Mouse (Mus musculus) E14TG2a.4 (cell line): ENCODE data around the gene Pigb.

Source experiments
- H3K27me3 ChIP-seq: 2 replicates; pipeline ENCODE4 v1.6.1; 2014; ENCODE audit warnings: low read length, control low read depth; ENCODE audit not compliant: insufficient read depth
- H3K36me3 ChIP-seq: 2 replicates; pipeline ENCODE4 v1.6.1; 2014; ENCODE audit warnings: low read length, control low read depth; ENCODE audit not compliant: insufficient read depth
- H3K4me1 ChIP-seq: replicated peaks from 2 replicates; pipeline ENCODE4 v1.6.1; 2014; ENCODE audit warnings: low read depth, low read length, control low read depth
- H3K4me3 ChIP-seq: replicated peaks from 2 replicates; pipeline ENCODE4 v1.5.1; 2014; ENCODE audit warnings: mild to moderate bottlenecking, low read length
- H3K9me3 ChIP-seq: 2 replicates; pipeline ENCODE4 v1.6.1; 2014; ENCODE audit warnings: low read length, control low read depth
- CTCF ChIP-seq: conservative IDR thresholded peaks from 2 replicates; pipeline ENCODE4 v1.5.1; 2014; ENCODE audit warnings: low read length
- NANOG ChIP-seq: IDR thresholded peaks from 2 replicates; pipeline ENCODE4 v1.6.1; 2014; ENCODE audit warnings: borderline replicate concordance, low read length, mixed read lengths
- POU5F1 ChIP-seq: IDR thresholded peaks from 2 replicates; pipeline ENCODE4 v1.6.1; 2014; ENCODE audit warnings: low read length, borderline replicate concordance

The Pigb gene

DNA sequence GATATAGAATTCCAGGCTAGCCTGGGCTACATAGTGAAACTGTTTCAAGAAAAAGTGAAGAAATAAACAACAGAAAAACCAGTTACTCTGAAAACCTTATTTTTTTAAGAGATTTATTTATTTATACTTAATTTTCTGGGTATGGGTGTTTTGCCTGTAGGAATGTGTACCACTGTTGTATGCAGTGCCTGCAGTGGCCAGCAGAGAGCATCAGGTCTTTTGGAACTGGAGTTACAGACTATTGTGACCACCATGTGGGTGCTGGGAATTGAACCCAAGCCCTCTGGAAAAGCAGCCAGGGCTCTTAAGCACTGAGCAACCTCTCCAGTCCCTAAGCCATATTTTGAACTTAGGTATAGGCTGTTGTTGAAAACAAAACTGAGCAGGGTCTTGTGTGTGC lies 67.2 kb downstream of the Pigb start:
- Histone ChIP-seq H3K4me1 (peaks cover 23% of the 10 kb centered on the region), H3K9me3 (peaks cover 8% of the 10 kb centered on the region; the same call in 1 of the 2 replicates)
- TF ChIP-seq CTCF (peak; percentile 36), POU5F1 (no peak)

DNA sequence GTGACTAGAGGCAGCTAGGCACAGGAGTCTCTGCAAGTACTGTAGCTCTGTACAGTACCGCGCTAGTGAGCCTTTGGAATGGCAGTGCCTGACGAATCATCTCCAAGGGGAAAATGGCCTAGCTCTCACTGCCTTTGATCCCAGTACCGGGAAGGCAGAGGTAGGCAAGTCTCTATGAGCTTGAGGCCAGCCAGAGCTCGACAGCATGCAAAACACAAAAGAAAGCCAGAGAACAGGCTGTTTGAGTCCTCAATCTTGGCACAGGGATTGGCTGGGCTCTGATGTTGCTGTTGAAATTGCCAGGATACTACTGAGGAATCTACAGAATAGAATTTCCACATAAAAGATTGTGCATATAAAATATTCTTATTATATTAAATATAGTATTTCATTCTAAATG lies 67.7 kb downstream of the Pigb start:
- Histone ChIP-seq H3K27me3 (no peaks in the 10 kb centered on the region), H3K4me1 (peaks cover 23% of the 10 kb centered on the region), H3K9me3 (peaks cover 8% of the 10 kb centered on the region; the same call in 1 of the 2 replicates), H3K36me3 (no peaks in the 10 kb centered on the region), H3K4me3 (no peak overlapping the region)
- TF ChIP-seq NANOG: no peak
- no peak for TF ChIP-seq POU5F1
- TF ChIP-seq CTCF: no peak

More for the DNA sequence above, 67.2 kb downstream of the Pigb start:
- Histone ChIP-seq H3K36me3 (no peaks in the 10 kb centered on the region), H3K4me3 (no peak overlapping the region), H3K27me3 (no peaks in the 10 kb centered on the region)

DNA sequence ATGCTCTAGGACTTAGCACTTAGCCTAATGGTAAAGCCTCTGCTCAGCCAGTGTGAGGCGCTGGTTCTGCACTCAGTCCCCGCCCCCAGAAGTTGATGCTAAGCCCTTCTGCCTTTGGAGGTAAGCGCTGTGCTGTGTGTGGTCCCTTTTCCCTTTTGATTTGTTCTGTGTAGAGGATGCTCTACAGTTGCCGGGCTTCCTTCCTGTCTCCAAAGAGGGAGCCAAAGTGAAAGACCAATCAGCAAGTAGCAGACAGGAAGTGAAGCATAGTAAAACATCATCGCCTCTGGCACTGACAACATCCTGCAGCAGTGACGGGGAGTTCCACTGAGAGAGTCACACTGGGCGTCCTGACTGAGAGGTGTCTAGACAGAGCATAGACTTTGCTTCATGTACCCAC lies 70.3 kb downstream of the Pigb start:
- Histone ChIP-seq H3K27me3 (no peaks in the 10 kb centered on the region), H3K36me3 (no peaks in the 10 kb centered on the region), H3K4me1 (peaks cover 23% of the 10 kb centered on the region), H3K9me3 (peaks cover 5% of the 10 kb centered on the region; the same call in 1 of the 2 replicates), H3K4me3 (0 out of 2 replicates have a peak overlapping the region, but pooled peaks have one; percentile 32)
- TF ChIP-seq NANOG (no peak), POU5F1 (no peak), CTCF (peak; percentile 43)

DNA sequence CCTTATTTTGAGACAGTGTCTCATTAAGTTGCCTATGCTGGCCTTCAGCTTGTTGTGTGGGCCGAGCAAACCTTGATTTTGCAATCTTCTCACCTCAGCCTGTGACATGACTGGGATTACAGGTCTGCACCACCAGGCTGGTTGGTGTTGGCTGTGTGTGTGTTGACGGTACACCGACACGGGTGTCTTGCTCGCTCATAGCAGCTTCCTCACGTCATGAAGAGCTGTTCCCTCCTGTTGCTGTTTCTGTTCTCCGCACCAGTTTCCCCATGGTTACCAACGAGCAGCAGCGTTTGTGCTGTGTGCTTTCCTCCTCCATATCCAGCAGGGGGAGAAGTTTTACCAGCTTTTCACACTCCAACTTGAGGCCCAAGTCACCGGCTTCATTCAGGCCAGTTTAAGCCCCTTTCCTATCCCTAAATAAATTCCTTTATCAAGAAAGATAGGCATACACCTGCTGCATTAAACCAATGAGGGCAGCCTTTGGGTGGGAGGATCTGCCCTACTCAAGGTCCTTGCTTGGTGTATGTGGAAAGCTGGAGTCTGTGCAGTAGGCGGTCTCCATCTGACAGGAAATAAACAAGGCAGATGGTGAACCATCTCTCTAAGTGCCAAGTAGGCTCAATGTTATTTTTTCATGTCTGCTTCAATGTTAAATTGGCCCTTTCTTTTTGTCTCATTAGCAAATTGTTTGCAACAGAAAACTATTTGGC lies 71.7 kb downstream of the Pigb start:
- TF ChIP-seq NANOG (no peak), CTCF (peak; percentile 55)
- Histone ChIP-seq H3K9me3 (peaks cover 5% of the 10 kb centered on the region; the same call in 1 of the 2 replicates), H3K27me3 (no peaks in the 10 kb centered on the region), H3K4me3 (no peak overlapping the region), H3K36me3 (no peaks in the 10 kb centered on the region), H3K4me1 (peaks cover 20% of the 10 kb centered on the region)

DNA sequence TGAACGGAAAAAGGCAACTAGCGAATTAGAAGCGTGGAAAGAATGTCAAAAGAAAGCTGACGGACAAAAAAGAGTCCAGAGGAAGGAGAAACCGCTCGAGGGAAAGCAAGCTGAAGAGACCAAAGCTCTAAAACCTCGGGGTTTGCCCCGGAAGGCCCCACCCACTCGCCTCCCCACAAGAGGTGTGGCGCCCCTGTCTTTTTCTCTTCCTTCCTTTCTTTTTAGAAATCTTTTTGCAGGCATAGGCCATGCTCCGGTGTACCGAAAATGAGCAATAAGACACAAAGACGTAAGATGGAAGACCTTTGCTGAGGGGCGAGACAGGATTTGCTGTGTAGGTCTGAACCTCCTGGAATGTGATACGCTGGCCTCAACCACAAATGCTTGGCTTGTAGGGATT lies 78.2 kb downstream of the Pigb start:
- Histone ChIP-seq H3K36me3 (no peaks in the 10 kb centered on the region), H3K27me3 (no peaks in the 10 kb centered on the region), H3K9me3 (no peaks in the 10 kb centered on the region), H3K4me3 (peak overlapping the region; percentile 35), H3K4me1 (peaks cover 48% of the 10 kb centered on the region)
- TF ChIP-seq NANOG (no peak), POU5F1 (no peak), CTCF (no peak)

DNA sequence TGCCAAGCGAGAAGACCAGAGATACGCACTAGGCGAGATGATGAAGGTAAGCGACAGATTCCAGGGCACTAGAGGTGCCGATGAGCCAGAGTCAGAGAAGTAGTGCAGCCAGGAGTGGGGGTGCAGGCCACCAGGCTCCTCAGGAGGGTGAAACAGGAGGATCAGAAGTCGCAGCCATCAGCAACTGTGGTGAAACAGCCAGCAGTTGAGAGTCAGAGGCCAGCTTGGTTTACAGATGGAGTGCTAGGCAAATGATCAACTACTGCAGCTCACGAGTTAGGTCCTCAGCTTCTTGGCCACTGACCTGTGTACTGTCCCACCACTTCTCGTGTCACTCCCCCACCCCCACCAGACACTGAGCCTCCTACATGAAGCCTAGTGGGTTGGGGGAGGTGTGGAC lies 78.8 kb downstream of the Pigb start:
- no peaks in the 10 kb centered on the region for H3K9me3 ChIP-seq
- no peak for TF ChIP-seq CTCF
- TF ChIP-seq NANOG: no peak
- no peak for TF ChIP-seq POU5F1
- no peaks in the 10 kb centered on the region for H3K36me3 ChIP-seq
- H3K4me3 ChIP-seq: 0 out of 2 replicates have a peak overlapping the region, but pooled peaks have one; percentile 10
- no peaks in the 10 kb centered on the region for H3K27me3 ChIP-seq
- peaks cover 48% of the 10 kb centered on the region for H3K4me1 ChIP-seq

DNA sequence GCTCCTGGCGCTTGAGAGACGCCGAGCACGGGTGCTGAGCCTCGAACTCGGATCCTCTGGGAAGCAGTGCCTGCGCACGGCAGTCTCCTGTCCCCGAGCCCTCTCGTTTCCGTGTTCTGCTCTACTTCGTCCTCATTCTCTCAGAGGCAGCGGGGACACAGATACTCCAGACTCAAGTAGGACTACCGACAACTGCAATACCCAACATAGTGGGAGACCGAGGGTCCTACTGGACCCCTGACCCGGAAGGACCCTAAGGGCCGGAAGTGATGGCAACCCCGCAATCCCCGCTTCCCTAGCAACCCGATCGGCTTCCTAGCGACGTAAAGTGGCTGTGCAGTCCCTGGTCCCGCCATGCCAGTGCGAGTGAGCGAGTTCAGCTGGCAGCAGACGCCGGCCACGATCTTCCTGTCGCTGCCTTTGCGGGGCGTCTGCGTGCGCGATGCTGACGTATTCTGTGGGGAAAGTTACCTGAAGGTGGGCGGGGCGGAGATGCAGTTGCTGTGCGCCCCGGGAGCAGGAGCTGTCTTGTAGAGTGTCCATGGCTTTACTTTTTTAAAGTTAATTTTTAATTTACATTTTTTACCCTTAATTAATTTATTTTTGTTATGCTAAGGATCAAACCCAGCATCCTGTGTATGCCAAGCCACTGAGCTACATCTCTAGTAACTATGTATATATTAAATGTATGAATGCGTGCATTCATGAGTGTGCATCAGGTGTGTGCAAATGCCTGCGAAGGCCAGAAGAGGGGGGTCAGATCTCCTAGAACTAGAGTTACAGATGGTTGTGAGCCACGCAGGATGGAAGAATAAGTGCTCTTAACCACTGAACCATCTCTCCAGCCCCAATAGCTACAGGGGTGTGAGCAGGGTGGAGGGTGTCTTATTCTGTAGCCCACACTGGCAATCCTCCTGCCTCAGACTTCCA lies 81.4 kb downstream of the Pigb start, which contains the start of the genes Dyx1c1 and Gm44503:
Gene Dyx1c1, plus strand, starts transcription at position 265 of the 930 bp plus-strand sequence.
Gene Gm44503, plus strand, starts transcription at position 332 of the 930 bp plus-strand sequence.
- Histone ChIP-seq H3K4me3 (peak within 1 kb of the TSS; percentile 90), H3K4me1 (peaks cover 51% of the 10 kb centered on the region), H3K9me3 (no peaks in the 10 kb centered on the region), H3K36me3 (no peaks in the 10 kb centered on the region), H3K27me3 (no peaks in the 10 kb centered on the region)
- no peak for TF ChIP-seq POU5F1
- no peak for TF ChIP-seq CTCF
- TF ChIP-seq NANOG: no peak
